Mouse (Mus musculus): ENCODE results near the gene Rdh11.
"Not testable (repeated sequence)": the region's sequence is repeated elsewhere in the genome, so short reads cannot be mapped to it uniquely, and the experiment has no call there.

Gene Rdh11

GRCm38 (mm10) chr12:79192193-79192592, at the start of gene Rdh11:
Gene Rdh11, minus strand, starts transcription at chr12:79192293.
- no peak for DNase-seq

DNA sequence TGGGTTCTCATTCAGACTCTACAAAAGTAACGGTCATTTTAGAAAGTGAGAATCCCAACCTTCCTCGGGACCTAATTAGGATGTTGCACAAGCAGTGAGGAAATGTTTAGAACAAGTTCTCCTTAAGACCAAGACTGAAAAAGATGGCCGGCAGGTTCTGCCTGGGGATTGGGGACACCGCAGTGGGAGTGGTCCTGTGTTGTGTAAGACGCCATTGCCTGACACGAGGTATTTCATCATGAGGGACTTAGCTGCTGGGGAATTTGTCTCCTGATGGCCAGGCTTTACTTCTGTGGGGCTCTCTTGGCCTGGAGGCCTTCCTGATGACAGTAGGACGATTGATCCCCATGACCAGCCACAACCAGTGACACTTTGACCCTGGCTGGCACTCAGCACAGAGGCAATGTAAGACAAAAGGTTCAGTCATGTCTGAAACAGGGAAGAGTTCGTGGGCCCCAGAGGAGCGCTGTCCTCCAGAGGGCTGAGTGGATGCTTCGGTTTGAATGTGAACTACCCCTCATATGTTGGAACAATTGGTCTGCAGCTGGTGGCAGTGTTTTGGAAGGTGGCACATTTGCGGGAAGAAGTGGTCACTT, 43.5 kb upstream of the Rdh11 start:
- DNase-seq: no peak

- DNase-seq: no peak
These were observed 25.4 kb upstream of the Rdh11 start for GRCm38 (mm10) chr12:79217511-79217910.

DNA sequence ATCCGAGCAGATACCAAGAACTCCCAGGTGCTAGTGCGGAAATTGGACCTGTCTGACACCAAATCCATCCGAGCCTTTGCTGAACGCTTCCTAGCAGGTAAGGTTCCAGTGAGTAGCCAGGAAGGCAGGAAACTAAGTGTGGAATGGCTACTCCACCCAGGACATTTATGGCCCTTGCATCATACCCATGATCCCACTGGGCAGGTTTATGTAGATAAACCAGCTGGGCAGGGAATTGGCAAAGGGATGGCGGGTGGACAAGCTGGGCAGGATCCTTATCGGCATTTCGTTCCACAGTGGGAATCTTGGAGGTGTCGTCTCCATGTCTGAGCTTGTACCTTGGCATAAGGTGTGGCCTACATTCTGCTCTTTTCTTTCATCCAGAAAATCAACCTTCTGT, 19.4 kb upstream of the Rdh11 start:
- no peak for DNase-seq

GRCm38 (mm10) chr12:79208703-79209464, 16.8 kb upstream of the Rdh11 start, which contains the start of gene Rdh12:
Gene Rdh12, plus strand, starts transcription at chr12:79208914.
- peak; percentile 44 to 46 for DNase-seq

DNA sequence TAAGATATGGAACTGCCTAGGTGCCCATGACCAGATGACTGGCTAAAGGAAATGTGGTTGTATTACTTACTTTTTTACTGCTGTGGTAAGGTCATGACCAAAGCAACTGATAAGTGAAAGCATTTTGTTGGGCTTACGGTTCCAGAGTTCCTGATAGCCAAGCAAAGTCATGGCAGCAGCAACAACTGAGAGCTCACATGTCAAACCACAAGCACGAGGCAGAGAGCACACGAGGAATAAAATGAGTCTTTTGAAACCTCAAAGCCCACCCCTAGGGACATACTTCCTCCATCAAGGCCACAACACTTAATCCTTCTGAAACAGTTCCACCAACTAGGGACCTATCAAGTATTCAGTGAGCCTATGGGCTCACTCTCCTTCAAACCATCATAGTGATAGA, 9.8 kb upstream of the Rdh11 start:
- DNase-seq: no peak

GRCm38 (mm10) chr12:79197105-79197504, 5.0 kb upstream of the Rdh11 start:
- no peak for DNase-seq

DNA sequence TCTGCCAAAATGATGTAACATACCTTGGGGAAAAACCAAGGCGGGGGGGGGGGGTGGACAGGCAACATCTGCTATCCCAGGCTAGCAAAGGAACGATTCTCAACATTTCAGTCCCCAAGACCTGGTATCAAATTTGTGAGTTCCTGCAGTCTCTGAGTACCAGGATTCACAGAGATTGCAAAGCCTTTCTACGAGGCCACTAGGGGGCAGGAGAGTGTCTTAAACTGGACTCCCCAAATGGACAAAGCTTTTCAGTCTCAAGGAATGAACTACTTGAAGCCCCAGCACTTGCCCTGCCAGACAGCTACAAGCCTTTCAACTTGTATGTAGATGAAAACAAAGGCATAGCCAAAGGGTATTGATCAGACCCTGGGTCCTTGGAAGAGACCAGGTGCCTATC, 1.3 kb upstream of the Rdh11 start:
- peak; percentile 81 to 86 for DNase-seq

DNA sequence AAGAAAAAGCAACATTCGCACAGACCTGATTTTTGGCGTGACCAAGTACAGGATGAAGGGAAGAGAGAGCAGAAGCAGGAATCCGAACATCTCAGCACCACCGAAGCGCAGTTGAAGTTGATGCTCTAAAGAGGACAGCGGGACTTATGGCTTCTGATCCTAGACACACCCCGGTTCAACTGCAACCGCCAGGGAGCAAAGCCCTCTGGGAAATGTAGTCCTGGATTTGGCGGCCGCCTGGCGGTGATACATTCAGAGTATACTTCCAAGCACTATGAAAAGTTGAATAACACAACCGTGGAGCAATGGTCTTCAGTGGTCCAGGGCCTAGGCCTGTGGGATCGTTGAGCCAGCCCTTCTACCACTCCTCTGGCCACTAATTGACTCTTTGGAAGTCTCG, 392 bp downstream of the Rdh11 start:
- DNase-seq: peak; percentile 83 to 87

- DNase-seq: peak; percentile 68 to 81
These were observed 991 bp downstream of the Rdh11 start for GRCm38 (mm10) chr12:79190931-79191673.

DNA sequence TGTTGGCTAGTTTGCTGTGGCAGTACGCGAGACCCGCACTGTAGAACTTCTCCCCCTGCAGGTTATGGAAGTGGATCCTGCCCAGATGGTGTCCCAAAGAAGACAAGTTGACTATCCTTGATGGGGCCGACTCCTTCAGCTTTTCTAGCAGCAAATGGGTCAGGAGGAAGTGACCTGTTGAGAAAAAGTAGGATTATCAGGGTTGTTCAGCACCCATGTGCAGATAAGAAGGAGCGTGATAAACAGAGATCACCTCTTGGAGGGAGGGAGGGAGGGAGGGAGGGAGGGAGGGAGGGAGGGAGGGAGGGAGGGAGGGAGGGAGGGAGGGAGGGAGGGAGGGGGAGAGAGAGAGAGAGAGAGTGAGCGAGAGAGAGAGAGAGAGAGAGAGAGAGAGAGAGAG, 6.9 kb downstream of the Rdh11 start:
- DNase-seq: not testable (repeated sequence)

DNA sequence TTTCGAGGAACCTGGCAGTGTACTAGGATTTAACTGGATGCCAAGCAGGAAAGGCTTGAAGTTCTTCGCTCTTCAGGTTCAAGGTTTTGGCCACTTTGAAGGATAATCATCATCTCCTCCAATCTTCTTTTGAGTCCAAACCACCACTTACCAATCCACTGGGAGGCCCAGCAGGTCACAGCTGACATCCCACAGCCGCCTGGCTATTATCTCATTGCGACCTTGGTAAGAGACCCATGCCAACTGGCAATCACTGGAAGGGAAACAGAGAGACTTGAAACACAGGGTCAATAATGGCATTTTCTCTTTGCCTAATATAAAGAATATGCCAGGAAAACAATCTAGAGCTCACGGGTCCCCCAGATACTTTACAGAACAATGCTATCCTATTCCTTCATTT, 16.1 kb downstream of the Rdh11 start:
- DNase-seq: no peak

GRCm38 (mm10) chr12:79173721-79174120, 18.4 kb downstream of the Rdh11 start:
- DNase-seq: peak in 1 of 2 experiments; percentile 21

GRCm38 (mm10) chr12:79172019-79172941, 19.8 kb downstream of the Rdh11 start, which contains the start of gene Vti1b:
Gene Vti1b, minus strand, starts transcription at chr12:79172667.
- peak; percentile 86 to 94 for DNase-seq

GRCm38 (mm10) chr12:79171269-79171995, 20.7 kb downstream of the Rdh11 start:
- peak in 1 of 2 experiments; percentile 8 for DNase-seq

DNA sequence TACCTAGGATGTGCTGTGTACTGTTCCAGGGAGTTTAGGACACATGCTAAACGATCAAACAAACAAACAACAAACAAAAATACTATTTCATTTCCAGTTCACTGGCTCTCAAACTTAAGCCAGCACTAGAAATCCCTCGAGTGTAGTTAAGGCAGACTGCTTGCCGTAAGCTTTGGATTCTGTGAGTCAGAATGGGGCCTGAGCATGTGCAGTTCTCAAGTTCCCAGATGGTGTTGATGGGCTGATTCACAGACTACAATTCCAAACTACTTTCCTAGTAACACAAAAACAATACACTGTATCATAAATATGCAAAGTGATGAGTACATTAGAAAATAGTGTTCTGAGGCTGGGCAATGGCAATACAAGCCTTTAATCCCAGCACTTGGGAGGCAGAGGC, 21.7 kb downstream of the Rdh11 start:
- DNase-seq: no peak

DNA sequence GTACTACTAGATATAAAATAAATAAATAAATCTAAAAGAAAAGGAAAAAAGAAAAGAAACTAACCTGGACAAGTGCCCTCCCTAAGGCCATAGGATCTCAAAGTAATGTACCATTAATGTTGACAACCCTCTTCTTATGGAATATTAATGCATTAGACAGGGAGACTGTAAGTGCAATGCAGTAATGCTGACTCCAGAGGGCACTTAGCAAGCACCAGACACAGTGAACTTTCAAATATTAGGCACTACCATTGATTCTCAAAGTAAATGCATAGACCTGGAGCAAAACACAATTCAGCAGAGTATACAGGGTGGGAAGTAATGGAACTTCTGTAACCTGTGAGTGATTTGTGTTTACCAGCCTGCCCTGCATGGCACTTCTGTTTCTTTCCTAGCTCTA, 22.9 kb downstream of the Rdh11 start:
- DNase-seq: no peak

GRCm38 (mm10) chr12:79162876-79163275, 29.2 kb downstream of the Rdh11 start:
- no peak for DNase-seq

GRCm38 (mm10) chr12:79149653-79150052, 42.4 kb downstream of the Rdh11 start:
- DNase-seq: no peak

GRCm38 (mm10) chr12:79141384-79141783, 50.7 kb downstream of the Rdh11 start:
- no peak for DNase-seq

DNA sequence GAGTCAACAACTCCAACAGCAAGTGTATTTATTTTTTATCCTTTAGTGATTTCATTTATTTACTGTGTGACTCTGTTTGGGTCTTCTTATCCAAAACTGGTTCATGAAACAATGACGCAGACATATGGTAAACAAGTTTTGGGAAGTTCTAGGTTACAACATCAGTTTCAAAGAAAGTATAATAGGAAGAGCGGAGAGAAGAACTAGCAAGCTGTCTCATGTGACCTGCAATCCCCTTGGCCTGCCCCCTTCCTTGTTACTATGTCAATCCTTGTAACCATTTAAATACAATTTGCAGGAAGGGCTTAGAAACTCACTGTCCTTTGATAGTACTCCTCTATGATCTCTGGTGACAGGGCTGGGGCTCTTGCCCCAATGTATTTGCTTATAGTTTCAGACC, 51.3 kb downstream of the Rdh11 start:
- DNase-seq: no peak

DNA sequence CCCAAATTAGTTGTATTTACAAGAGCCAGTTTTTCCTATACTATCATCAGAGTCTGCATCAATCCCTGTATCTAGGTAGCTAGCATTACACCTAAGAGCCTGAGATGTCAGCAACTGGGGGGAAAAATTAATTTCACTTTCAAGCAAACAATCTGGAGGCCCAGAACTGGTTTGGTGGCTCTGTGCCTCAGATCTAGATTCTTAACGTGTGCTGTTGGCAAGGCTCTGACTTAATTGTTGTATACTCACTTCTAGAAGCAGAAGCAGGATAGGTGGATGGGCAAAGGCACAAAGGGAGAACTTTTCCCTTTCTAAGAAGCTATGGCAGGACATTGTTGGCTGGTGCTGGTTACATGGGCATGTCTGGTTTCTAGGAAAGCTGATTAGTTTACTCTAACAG, 52.7 kb downstream of the Rdh11 start:
- no peak for DNase-seq

All from kidney, postnatal 4 days (tissue).